Mouse (Mus musculus) liver, embryonic 14.5 days (tissue): ENCODE data around the gene Anapc15. TPM values are rescaled to one million over a fixed set of nuclear protein-coding genes. Genes with fewer than 3 reads are reported as not detected.

Experiments used
- ATAC-seq: fragments of 200-750 bp; cut with Nextera tagmentation; 2 replicates; pipeline ENCODE4 v1.8.0; 2017; ENCODE audit warnings: moderate number of reproducible peaks, mild to moderate bottlenecking, moderate library complexity; ENCODE audit not compliant: insufficient read depth
- DNase-seq, 3 experiments: peaks; one replicate each; pipeline ENCODE4 v3.0.0-alpha.2; 2012 to 2013; ENCODE audit warnings: low read depth in 3 of 3, low spot score in 3 of 3
- H3K27ac ChIP-seq: fragments of 300-500 bp; sonication (generic); 2 replicates; pipeline ENCODE4 v1.5.1; 2014; ENCODE audit warnings: moderate library complexity, mild to moderate bottlenecking, control low read depth, inconsistent platforms
- H3K27me3 ChIP-seq: fragments of 300-500 bp; sonication (generic); 2 replicates; pipeline ENCODE4 v1.6.1; 2014; ENCODE audit warnings: mild to moderate bottlenecking, low read length, moderate library complexity; ENCODE audit not compliant: control insufficient read depth, insufficient read depth
- H3K36me3 ChIP-seq: fragments of 300-500 bp; sonication (generic); replicated peaks from 2 replicates; pipeline ENCODE4 v1.6.1; 2014; ENCODE audit warnings: low read depth; ENCODE audit not compliant: control insufficient read depth, insufficient read depth
- H3K4me1 ChIP-seq, 2 experiments: fragments of 200-500 bp in 1 of 2; fragments of 300-500 bp in 1 of 2; sonication (generic) in 1 of 2; replicated peaks; 2 replicates each; pipeline ENCODE4 v1.6.1; 2012 to 2014; ENCODE audit warnings: antibody characterized with exemption in 1 of 2, inconsistent platforms in 1 of 2, low read length in 1 of 2; ENCODE audit not compliant: control insufficient read depth in 2 of 2, insufficient read depth in 2 of 2
- H3K4me2 ChIP-seq: fragments of 300-500 bp; sonication (generic); 2 replicates; pipeline ENCODE4 v1.6.1; 2014; ENCODE audit warnings: low read depth, mild to moderate bottlenecking, control low read depth, moderate library complexity
- H3K4me3 ChIP-seq, 2 experiments: fragments of 200-500 bp in 1 of 2; fragments of 300-500 bp in 1 of 2; sonication (generic) in 1 of 2; 2 replicates each; pipeline ENCODE4 v1.5.1; 2012 to 2014; ENCODE audit warnings: low read depth in 2 of 2, low read length in 2 of 2, mild to moderate bottlenecking in 2 of 2, control low read depth in 1 of 2, inconsistent platforms in 1 of 2, moderate library complexity in 1 of 2; ENCODE audit not compliant: insufficient read depth in 1 of 2
- H3K9ac ChIP-seq: fragments of 300-500 bp; sonication (generic); replicated peaks from 2 replicates; pipeline ENCODE4 v1.6.1; 2014; ENCODE audit warnings: mild to moderate bottlenecking, control low read depth, moderate library complexity
- H3K9me3 ChIP-seq: fragments of 300-500 bp; sonication (generic); 2 replicates; pipeline ENCODE4 v1.6.1; 2016; ENCODE audit warnings: low read length, mixed read lengths; ENCODE audit not compliant: control insufficient read depth
- CTCF ChIP-seq: IDR thresholded peaks from 2 replicates; pipeline ENCODE4 v1.5.1; 2016; ENCODE audit warnings: antibody characterized with exemption, low read depth, control low read depth
- EP300 ChIP-seq: IDR thresholded peaks from 2 replicates; pipeline ENCODE4 v1.6.1; 2016; ENCODE audit warnings: antibody characterized with exemption, low read depth
- WGBS: fragments of 180-500 bp; shearing (Covaris S2); extraction: QIAGEN DNeasy Blood & Tissue Kit; methylation state at CpG from one replicate; pipeline ENCODE4 v1.1.7; 2014; ENCODE audit not compliant: insufficient replicate concordance; 5-methylcytosine and 5-hydroxymethylcytosine counted together
- polyA plus RNA-seq, 2 experiments: library from polyadenylated mRNA; depleted of rRNA in 1 of 2; stranded (reverse) in 1 of 2; unstranded in 1 of 2; fragments of >200 nt; fragmentation: Nextera tagmentation in 1 of 2; extraction: Ambion mirVana in 1 of 2; gene quantifications; 2 replicates each; pipeline versions ENCODE4 v1.2.1 to v1.2.3; 2012 to 2014

Gene Anapc15
- polyA plus RNA-seq, 2 experiments, result 51.9 to 54.6 TPM

DNA sequence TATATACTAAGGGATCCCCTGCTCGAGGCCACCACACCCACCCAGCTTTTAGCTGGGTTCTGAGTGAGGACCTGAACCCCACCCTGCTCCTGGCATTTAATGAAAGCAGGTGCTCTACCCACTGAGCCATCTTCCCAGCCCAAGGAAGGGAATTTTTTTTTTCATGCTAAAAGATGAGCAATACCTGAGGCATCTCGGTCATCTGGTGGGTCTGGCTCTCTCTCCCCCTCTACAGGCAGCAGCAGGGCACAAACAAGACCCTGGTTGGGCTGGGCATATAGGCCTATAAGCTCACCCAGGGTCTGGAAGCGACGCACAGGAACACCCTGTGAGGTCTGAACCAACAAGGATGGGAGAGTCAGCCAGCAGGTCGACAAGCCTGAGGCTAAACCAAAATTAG lies 30.2 kb upstream of the Anapc15 start:
- no peak overlapping the region for H3K9ac ChIP-seq
- H3K9me3 ChIP-seq, result no peaks in the 10 kb centered on the region
- H3K27me3 ChIP-seq, result peaks cover 29% of the 10 kb centered on the region
- TF ChIP-seq EP300 (no peak), CTCF (no peak)
- WGBS, result 53% methylated on average over 5 of the region's 5 CpGs
- no peak for DNase-seq
- no peak overlapping the region for H3K4me2 ChIP-seq
- no peaks in the 10 kb centered on the region for H3K36me3 ChIP-seq
- no peak overlapping the region for H3K27ac ChIP-seq
- no peak for ATAC-seq
- no peaks in the 10 kb centered on the region for H3K4me1 ChIP-seq
- H3K4me3 ChIP-seq, result no peak overlapping the region

DNA sequence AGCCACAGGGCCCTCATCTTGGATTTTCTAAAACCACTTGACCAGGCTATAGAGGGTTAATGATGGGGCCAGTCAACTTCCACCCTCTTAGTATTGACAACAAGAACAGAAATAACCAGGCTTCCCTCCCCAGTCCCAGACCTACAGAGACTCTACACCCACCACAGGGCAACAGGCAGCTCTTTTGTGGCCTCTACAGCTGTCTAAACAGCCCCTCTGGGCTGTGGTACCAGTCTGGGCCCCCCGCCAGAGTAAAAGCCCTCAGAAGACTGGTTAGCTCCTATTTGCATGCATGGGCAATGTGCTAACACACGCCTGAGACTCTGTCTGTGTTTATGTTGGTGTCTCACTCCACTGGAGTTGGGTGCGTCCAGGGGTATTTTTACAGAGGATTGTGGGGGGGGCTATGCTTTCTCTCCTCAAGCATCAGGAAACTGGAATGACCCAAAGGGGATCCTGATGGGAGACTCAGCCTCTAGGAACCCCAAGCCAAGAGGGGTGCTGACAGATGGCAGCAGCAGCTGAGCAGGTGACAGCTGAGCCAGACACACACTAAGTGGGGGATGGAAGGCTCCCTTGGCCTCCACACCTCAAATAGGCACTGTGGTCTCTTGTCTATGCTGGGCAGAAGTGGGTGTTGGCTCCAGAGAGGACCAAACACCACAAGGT lies 29.5 kb upstream of the Anapc15 start:
- no peaks in the 10 kb centered on the region for H3K4me1 ChIP-seq
- DNase-seq, result no peak
- no peak overlapping the region for H3K27ac ChIP-seq
- H3K9me3 ChIP-seq, result no peaks in the 10 kb centered on the region
- H3K4me2 ChIP-seq, result no peak overlapping the region
- H3K27me3 ChIP-seq, result peaks cover 36% of the 10 kb centered on the region
- TF ChIP-seq EP300 (no peak), CTCF (no peak)
- WGBS, result 44% methylated on average over 3 of the region's 3 CpGs
- no peaks in the 10 kb centered on the region for H3K36me3 ChIP-seq
- no peak overlapping the region for H3K4me3 ChIP-seq
- H3K9ac ChIP-seq, result no peak overlapping the region
- no peak for ATAC-seq

DNA sequence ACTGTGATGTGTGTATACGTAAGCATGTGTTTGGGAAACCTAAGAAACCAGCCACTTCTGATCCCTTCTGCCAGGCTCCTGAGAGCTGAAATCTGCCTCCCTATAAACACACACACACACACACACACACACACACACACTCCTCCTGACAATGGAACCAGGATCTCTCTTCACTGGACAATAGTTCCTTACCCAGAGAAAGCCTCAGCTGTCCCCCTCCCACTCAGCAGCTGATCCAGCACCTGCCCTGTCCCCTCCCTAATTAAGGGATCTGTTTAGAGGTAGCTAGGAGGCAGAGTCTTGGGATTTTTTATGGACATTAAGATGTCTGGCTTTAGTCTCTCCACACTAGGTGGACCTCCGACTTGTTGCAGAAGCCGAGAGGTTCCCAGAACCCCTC lies 28.6 kb upstream of the Anapc15 start:
- peaks cover 36% of the 10 kb centered on the region for H3K27me3 ChIP-seq
- no peaks in the 10 kb centered on the region for H3K9me3 ChIP-seq

DNA sequence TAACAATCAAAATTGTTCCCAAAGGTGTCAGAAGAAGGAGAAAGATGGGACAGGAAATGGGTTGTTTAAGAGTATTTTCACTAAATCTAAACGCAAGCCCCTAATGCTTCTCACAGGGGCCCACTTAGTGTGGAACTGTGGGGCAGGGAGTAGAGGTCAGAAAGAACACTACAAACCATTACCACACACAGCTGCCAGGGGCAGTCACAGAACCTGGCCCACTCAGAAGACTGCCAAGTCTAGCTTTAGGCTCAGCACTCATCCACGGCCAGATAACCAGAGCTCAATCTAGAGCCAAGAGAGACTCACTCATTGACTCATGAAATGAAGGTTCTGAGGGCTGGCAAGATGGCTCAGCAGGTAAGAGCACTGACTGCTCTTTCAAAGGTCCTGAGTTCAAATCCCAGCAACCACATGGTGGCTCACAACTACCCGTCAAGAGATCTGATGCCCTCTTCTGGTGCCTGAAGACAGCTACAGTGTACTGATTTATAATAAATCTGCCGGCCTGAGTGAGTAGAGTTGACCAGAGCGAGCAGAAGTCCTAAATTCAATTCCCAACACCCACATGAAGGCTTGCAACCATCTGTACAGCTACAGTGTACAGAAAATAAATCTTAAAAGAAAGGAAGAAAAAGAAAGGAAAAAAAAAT lies 27.9 kb upstream of the Anapc15 start:
- Histone ChIP-seq H3K9me3 (no peaks in the 10 kb centered on the region), H3K4me2 (peak overlapping the region; percentile 70), H3K4me3 (peak overlapping the region in 1 of 2 experiments; percentile 57; a peak in 1 of 4 replicates), H3K36me3 (no peaks in the 10 kb centered on the region), H3K4me1 (no peaks in the 10 kb centered on the region), H3K27me3 (peaks cover 36% of the 10 kb centered on the region), H3K27ac (no peak overlapping the region), H3K9ac (no peak overlapping the region)
- ATAC-seq, result no peak
- TF ChIP-seq EP300 (no peak), CTCF (no peak)
- no peak for DNase-seq
- WGBS, result 45% methylated on average over 5 of the region's 5 CpGs

More for the DNA sequence above, 28.6 kb upstream of the Anapc15 start:
- no peaks in the 10 kb centered on the region for H3K4me1 ChIP-seq
- no peak for DNase-seq
- H3K4me3 ChIP-seq, result no peak overlapping the region
- no peak overlapping the region for H3K4me2 ChIP-seq
- H3K36me3 ChIP-seq, result no peaks in the 10 kb centered on the region
- H3K27ac ChIP-seq, result no peak overlapping the region
- H3K9ac ChIP-seq, result no peak overlapping the region
- WGBS, result 72% methylated on average over 3 of the region's 3 CpGs
- TF ChIP-seq EP300, result no peak
- no peak for TF ChIP-seq CTCF
- no peak for ATAC-seq

DNA sequence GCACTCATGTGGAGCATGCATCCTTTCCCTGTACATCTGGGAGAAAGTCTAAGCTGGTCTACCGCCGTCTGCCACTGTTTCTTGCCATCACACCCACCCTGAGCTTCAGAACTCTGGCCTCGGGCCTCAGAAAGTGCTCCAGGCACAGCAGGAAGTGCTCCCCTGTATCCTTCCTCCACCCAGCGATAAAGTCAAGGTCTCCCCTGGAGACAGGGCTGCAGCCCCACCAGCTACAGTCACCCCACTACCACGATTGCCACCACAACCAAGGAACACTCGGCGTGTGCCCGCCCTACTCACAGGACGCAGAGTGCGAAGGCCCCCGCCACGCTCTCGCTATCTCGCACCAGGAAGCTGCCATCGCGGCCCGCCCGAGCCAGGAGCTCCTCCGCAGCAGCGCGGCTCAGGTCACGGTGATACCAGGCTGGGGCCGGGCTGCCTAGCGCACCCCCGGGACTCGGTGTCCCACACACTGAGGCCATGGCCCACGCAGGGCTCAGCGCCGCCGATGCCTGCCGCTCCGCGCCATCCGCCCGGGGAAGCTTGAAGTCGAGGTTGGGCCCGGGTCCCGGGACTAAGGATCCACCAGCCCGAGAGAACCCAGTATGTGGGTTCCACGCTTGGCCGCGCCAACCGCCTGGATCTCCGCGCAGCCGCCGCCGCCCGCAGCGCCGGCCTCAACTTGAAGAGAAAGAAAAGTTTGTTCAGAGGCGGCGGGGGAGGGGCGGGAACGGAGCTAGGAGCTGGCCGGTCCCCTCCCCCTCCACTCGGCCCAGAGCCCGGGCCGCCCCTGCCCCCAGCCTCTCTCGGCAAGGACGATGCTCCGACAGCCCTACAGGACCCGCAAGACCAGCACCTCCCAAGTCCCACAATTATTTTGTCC lies 27.0 kb upstream of the Anapc15 start:
- Histone ChIP-seq H3K36me3 (no peaks in the 10 kb centered on the region), H3K27me3 (peaks cover 36% of the 10 kb centered on the region), H3K27ac (no peak overlapping the region), H3K4me2 (peak overlapping the region; percentile 70), H3K4me1 (no peaks in the 10 kb centered on the region), H3K9me3 (no peaks in the 10 kb centered on the region), H3K9ac (peak overlapping the region; percentile 46), H3K4me3 (peak overlapping the region; percentile 57 to 60)
- ATAC-seq, result peak; percentile 24; the same call in 1 of the 2 replicates
- no peak for DNase-seq
- no peak for TF ChIP-seq CTCF
- TF ChIP-seq EP300, result no peak
- WGBS, result under 1% methylated on average over 59 of the region's 63 CpGs
